Mouse (Mus musculus) thymus, postnatal 14 days (tissue): Measurements from ENCODE around the gene Cnpy1.

ENCODE experiments used
- DNase-seq: peaks from one replicate; pipeline ENCODE4 v3.0.0; 2021

Gene Cnpy1

DNA sequence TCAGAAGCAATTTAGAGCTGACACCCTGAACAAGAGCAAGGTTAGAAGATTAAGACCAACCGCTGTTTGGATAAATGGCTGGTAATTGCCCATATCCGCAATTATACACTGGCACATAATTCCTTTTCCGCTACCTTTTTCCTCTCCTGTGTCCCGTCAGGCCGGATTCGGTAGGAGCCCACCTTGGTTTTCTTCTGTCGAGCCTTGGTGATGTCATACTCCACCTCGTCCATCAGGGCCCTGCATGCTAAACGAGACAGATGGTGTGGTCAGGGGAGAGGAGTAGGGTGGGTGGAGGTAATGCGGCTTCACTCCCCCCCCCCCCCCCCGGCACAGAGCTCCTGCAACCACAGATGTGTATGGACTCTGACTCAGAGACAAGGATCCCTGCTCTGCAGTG, at the start of gene Cnpy1:
Gene Cnpy1 (minus strand): TSS at position 233 of the 400 bp plus-strand sequence.
- no peak for DNase-seq

DNA sequence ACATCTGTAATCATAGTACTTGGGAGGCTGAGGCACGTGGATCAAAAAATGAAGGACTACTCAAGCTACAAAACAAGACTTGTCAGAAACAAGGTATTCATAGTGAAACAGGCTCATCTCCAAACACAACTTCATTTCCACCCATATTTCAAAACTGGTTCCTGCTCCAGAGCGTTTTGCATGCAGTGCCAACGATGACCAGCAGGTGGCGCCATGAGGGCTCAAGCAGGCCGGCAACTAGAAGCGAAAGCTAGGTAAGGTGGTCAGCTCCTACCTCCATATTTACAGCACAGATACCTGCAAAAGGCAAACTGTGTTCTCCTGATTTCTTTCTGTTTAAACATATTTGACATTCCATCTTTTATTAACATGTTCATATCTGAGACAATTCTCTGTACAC, 48.4 kb upstream of the Cnpy1 start:
- peak; percentile 85 for DNase-seq

DNA sequence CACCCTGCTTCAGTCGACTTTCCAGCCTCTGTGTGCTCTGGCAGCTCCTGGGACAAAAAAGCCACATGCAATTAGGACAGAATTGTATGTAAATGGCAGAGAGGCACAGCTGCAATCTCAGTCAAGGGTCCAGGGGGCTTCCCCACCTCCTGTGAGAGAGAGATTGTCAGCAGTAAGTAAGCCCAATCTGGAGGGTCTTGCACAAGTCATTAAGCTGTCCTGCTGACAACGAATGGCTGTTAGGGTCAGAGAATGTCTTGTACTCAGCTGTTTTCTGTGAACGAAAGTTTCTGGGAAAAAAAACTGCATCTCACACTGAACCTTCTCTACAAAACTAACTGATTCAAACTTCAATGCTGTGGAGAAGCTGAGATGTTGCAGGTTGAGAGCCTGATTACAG, 46.7 kb upstream of the Cnpy1 start:
- no peak for DNase-seq

DNA sequence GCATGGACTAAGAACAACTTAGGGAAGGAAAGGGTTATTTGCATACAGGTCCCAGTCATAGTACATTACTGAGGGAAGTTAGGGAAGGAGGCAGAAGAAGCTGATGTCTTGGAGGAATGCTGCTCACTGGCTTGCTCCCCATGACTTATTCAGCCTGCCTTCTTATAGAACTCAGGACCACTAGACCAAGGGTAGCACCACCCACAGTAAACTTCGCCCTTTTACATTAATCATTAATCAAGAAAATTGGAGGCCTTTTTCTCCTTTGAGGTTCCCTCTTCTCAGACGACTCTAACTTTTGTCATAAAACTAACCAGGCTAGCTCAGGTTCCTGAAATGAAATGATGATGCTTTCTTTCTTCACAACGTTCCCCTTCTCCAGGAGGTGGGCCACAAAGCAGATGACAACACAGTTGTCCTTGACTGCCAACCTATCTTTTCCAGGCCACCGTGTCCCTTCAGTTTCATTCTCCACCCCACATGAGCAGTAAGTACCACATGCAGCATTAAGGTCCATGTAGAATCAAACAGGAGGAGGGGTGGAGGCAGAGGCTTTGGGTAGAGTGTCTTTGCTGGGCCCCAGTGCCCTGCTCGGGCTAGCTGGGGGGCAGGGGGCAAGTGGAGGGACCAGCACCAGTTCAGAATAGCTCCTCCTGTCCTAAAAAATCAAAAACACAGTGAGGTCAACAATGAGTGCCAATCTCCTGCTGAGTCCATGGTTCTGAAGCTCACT, 45.7 kb upstream of the Cnpy1 start:
- no peak for DNase-seq

DNA sequence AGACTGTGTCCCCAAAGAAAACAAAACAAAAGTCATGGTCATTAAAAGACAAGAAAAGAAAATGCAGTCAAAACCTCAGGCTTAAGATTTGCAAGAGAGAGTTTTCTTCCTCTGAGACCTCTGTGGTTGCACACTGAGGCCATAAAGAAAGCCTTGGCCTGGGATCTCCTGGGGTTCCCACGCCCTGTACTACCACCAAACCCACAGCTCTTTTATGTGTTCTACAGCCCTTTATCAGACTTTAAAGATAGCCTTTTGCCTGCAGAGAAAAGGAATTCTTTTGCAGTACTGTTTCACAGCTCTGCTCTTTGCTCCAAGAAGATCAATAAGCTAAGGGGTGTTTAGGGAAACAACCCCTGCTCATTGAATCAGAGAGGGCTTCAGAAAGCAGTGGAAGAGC, 45.0 kb upstream of the Cnpy1 start:
- DNase-seq: no peak

DNA sequence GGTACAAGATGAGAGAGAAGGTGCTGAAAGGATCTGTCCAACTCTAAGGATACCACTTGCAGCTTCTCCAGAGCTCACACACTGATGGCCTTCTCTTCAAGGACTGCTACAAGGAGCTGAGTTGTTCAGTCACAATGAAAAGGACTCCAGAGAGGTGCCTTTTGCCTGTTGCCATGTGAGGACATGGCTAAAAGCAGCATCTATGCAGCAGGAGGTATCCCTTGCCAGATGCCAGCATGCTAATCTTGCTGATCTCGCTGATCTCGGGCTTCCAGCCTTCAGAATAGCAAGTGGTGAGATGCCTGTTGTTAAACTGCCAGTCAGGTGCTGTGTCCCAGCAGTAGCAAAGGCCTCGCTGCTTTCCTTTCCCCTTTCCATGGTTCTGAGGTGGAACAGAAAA, 43.5 kb upstream of the Cnpy1 start:
- DNase-seq: no peak

DNA sequence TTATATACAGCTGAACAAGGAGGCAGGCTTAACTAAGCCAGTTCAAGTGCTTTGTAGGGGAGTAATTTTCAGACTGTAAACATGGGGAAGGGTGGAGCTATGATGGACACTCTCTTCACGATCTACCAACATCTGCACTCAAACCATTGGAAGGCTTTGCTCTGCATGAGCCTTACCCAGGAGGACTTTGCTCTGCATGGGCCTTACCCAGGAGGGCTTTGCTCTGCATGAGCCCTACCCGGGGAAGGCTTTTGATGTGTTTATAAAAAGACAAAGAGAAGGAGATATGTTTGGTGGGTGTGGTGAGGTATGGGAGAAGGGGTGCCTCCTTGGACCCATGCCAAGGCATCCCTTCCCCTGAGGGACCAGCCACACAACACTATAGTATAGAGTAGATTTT, 31.7 kb upstream of the Cnpy1 start:
- DNase-seq: no peak

DNA sequence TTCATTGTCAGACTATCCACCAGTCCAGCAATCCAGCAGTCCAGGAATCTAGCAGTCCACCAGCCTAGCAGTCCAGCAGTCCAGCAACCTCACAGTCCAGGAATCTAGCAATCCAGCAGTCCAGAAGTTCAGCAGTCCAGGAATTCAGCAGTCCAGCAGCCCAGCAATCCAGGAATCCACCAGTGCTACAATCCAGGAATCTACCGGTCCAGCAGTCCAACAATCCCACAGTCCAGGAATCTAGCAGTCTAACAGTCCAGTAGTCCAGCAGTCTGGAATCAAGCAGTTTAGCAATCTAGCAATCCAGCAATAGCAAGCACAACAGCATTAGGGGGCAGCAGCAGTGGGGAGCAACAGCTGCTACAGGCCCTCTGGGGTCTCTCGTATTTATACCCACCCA, 27.2 kb upstream of the Cnpy1 start:
- no peak for DNase-seq

DNA sequence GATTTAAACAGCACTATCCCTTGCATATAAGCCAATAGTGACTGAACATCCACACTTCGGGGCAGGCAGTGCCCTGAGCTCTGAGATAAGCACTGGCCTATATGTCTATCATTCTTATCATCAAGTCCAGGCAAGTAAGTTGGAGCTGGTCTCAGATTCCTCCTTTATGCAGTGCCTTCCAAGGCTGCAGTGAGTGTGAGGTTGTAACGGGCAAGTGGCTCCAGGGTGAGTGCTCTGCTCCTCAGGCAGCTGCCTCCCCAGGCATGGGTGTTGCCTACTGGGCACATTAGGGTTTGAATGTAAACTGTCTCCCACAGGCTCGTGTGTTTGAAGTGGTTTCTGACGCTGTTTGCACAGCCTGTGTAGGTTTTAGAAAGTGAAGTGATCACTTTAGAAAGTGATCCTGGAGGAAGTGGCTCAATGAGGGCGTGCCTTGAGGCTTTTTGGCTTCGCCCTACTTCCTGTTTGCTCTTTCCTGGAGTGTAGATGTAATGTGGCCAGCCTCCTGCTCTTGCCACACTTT, 23.9 kb upstream of the Cnpy1 start:
- DNase-seq: peak; percentile 48

DNA sequence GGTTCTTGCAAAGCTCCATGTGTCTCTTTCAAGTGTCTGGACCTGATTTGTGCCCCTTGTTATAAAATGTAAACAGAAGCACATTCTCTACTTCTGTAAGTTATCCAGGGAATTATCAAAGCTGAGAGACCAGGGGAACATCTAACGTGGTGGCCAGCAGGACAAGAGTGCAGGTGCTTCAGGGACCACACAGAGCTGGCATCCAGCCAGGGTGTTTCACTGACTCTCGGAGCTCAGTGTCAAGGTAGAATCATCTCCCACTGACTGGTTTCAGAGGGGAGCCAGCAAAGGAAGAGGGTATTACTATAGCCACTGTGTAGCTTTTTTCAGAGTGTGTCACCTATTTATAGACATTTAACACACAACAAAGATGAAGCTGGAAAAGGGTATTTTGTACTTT, 22.0 kb upstream of the Cnpy1 start:
- no peak for DNase-seq

DNA sequence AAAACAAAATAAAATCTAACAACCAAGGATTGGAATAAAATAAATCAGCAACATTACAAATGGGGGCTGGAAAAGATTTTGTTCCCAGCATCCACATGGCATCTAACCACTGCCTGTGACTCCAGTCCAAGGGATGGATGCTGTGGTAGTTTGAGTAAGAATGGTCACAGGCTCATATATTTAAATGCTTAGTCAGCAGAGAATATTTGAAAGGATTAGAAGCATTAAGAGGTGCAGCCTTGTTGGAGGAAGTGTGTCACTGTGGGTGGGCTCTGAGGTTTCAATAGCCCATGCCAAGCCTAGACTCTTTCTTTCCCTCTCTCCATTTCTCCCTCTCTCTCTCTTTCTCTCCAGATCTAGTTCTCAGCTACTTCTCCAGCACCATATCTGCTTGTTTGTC, 20.0 kb upstream of the Cnpy1 start:
- no peak for DNase-seq

DNA sequence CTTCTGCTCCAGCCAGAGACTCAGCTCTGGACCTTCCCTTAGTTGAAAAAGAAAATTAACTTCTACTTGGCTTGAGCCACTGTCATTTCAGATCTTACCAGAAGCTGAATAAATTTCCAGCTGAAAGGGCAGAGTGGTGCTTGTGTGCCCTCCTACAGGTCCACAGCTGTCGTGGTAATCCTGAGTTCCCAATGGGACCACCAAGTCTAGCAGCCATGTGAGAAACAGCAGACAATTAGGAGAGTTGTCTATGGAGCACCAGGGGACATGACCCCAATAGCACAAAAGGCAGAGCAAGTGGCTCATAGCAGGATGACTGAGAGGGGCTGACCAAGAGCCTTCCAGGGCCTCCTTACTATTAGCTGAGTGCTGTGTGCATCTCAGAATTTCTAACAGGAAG, 18.2 kb upstream of the Cnpy1 start:
- DNase-seq: no peak

DNA sequence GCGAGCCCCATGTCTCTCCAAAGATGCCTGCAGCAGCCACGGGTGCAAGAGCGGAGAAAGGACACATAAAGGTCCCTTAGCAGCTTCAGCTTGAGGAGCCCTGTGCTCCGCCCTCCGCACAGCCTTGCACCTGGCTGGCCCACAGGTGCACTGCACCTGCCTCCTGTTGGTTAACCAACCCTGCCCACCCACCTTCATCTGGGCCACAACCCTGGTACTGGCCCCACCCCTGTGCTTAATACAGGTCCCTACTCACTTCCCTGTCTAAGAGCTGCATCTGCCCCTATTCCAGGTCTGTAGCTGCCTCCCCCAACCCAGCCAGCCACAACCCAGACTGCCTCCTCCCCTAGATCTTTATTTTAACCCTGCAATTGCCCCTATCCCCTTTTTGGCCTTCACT, 16.5 kb upstream of the Cnpy1 start:
- no peak for DNase-seq

DNA sequence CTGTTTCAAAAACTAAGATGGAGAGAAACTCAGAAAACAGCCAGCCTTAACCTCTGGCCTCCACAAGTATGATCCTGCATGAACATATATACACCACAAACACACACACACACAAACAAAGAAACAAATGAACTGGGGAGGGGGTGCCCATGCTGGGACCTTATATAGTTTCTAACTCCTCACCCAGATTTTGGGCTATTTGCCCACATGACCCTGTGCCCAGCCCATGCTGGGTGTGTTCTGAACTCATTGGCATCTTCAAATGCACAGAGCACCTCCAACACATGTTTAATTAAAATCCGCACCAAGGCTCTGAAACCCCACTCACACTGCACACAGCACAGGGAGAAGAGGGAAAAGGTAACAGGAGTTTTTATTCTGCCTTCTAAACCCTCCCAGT, 14.3 kb upstream of the Cnpy1 start:
- no peak for DNase-seq

DNA sequence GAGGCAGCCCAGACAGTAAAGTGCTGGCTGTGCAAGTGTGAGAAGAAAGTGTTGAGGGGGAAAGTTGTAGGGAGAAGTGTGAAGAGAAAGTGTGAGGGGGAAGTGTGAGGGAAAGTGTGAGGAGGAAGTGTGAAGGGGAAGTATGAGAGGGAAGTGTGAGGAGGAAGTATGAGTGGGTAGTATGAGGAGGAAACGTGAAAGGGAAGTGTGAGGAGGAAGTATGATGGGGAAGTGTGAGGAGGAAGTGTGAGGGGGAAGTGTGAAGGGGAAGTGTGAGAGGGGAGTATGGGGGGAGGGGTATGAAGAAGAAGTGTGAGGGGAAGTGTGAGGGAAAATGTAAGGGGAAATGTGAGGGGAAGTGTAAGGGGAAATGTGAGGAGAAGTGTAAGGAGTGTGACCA, 13.8 kb upstream of the Cnpy1 start:
- no peak for DNase-seq

DNA sequence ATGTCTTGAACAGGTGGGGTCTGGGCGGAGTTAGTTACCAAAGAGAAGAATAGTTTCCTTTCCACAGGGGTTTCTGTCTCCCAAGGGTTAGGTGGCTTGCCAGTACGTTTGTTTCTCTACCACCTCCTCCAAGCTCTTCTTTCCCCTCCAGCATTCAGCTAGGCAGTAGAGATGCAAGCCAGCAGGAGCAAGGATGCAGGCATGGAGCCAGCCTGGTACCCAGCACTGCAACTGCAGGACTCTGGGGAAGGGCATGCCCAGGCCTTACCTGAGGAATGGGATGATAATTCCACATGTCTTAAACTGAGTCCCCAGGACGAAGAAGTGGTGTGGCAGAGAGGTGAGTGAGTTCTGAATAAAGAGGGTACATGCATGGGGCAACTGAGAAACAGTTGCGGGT, 12.2 kb upstream of the Cnpy1 start:
- no peak for DNase-seq

DNA sequence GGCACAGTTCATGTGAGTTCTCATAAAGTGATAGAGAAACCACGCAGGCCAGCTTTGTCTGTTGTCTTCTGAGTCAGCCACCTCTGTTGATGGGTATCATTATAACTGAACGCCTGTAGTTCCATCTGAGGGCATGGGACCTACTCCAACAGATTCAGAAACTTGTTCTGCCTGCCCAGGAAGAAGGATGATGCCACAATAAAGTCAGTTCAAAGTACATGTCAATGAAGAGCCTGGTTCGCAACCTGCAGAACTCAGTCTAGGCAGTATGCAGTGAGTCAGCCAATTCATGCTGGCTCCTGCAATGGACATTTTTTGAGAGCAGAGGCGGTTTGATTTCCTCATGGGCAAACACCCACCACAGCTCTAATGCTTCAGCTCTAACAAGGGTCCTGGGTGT, 7.4 kb upstream of the Cnpy1 start:
- DNase-seq: no peak

DNA sequence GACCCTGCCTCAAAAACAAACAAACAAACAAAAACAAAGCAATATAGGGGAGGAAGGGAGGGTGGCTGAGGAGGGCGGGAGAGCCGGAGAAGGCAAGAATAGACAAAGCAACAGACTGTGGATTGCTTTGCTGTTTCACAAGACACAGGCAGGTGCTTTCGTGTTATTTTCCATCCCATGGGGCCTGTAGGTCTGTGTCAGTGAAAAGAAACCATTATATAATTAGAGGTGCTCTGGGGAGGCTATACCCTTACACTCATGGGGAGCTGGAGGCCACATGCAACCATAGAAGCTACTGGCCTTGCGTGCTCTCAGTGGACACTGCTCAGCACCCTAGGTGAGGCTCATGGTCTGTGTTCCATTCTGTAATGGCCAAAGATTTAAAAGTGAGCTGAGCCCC, 6.7 kb upstream of the Cnpy1 start:
- no peak for DNase-seq

DNA sequence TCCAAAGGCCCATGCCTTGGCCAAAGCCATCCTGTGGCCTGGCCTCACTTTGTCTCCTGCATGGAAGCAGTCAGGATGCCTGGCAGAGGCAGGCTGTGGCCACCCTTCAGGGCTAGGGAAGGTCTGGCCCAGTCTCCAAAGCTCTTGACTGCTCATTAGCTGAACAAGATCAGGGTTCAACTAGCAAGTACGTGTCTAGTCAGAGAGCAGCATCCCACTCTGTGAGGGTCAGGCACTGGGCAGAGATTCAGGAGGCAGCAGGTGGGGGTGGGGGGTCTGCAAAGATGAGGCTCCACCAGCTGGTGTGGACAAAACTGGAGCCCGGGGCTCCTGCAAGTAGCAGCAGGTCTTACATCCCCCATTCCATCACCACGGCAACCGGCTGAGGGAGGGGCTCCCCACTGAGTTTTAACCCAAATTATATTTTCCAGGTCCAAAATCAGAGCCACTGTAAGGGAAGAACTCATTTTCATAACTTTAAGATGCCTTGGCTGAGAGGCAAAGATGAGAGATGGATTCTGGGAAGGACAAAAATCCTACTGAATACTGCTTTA, 5.7 kb upstream of the Cnpy1 start:
- no peak for DNase-seq

DNA sequence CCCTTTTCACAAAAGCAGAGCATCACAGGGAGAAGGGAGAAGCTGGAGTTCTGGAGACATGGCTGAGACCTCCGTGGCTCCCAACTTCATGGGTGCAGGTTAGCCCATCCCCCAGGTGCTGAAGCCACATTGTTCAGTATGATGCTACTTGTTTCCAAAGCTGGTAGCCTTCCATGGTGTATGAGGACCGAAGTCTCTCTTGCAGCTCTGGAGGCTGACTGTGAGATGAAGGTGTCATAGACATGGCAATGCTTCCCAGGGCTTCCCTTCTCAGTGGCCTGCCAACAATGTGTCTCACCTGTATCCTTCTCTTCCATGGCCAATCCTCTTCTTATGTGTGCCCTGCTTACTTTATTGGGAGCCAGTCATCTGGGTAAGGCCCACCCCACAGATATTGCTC, 4.9 kb upstream of the Cnpy1 start:
- no peak for DNase-seq

DNA sequence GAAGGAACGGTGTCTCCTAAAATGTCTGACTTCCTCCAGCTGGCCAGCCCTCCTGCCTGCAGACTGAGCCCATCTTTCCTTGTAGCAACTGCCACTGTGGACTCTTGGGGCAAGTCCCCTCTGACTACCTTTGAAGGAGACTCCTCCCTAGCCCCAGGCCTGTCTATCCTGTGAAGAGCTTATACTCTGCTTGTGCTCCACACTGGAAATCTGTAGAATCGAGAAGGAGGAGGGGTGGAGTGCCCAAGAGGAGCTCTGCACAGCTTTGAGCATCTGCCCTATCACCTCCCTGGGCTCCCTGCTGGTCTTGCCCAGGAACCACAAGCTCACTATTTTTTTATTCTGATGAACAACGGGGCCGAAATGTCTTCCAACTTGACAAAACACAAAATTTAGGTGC, 485 bp downstream of the Cnpy1 start:
- DNase-seq: no peak

DNA sequence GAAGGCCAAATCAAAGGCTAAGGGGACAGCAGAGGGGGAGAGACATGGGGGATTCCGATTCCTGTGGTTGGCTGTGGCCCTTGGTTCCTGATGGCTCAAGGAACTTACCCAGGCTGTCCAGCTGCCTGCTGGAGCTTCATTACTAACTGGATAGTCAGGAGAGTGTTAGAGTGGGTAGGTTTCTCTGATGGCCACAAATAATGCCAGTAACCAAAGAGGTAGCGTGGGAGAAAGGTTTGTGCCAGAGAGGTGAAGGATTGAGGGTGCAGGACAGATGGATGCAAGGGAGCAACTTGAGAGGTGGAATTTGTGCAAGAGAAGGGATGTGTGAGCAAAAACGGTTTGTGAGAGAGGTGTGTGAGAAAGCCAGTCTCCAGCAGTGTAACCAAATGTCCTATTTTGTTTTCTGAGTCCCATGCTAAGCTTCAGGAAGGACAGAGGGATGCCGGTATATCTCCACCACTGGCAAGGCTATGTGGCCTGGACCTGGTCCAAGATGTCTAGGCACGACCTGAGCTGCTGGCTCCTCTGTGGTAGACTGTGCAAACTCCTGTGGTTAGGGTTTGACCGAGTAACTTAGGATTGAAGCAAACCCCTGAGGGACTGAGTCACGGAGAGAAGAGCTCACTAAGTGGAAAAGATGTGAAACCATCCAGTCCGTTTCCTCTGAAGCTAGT, 2.0 kb downstream of the Cnpy1 start:
- DNase-seq: no peak

DNA sequence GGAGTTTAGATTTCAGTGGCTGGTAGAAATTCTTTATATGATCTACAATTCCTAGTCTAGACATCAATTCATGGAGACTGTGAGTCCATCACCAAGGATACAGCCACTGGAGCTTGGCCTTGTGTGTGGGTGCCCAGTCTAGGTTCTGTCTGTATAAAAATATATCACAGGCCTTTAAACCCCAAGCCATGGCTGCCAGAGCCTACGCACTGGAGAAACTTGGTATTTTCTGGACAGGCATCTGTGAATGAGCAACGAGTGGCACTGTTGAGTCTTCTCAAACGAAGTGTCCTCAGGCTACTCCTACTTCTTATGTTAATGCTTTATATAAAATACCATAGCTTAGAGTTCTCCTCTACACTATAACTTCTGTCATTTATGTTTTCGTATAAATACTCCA, 4.2 kb downstream of the Cnpy1 start:
- no peak for DNase-seq

DNA sequence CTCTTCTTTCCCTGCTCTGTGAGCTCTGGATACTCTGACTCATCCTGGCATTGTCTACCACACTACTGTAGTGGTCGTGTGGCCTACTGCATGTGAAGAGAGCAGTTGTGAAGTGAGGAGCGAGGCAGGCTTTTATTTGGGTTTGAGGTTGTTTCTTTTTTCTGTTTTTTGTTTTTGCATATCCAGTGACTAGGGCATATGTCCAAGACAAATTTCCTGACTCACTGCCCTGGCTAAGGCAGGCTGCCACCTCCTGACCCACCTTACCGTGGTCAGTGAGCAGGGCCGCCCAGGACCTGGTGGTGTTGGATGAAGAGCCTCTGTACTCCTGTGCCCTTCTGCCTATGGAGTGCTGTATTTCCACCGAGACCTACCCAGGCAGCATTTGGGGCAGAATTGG, 5.8 kb downstream of the Cnpy1 start:
- DNase-seq: no peak

DNA sequence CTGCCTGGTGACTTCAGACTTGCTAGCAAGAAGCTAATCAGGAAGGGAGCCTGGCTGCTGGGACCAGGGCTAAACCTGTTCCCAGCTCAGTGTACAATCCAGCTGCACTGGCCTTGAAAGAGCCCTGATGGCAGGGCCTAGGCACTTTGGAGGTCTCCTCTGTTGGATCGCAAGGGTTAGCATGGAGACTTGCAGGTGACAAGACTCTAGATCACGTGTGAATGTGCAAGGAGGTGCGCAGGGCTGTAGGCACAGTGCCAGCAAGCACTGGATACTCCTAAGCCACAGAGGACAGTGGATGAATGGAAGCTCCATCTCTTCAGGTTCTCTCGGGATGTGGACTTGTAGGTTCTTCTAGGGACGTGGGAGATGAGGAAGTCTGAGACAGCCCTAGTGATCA, 6.7 kb downstream of the Cnpy1 start:
- DNase-seq: no peak
